Mouse (Mus musculus): ENCODE results near the gene Lsm5.

GRCm38 (mm10) chr6:56753719-56754118 is 49.2 kb upstream of the Lsm5 start:
- TF ChIP-seq CTCF (IDR thresholded peaks at IDR 0.05; ENCODE audit: low read depth, low read length) (no peak), POLR2AphosphoS5 (IDR thresholded peaks at IDR 0.05; ENCODE audit: insufficient replicate concordance, low read depth, low read length) (no peak)
